Mouse (Mus musculus): ENCODE results near the gene Ung. TPM values are rescaled to one million over a fixed set of nuclear protein-coding genes. Genes with fewer than 3 reads are reported as not detected.

Ung gene
- total RNA-seq (2014; rRNA removed) (7.9 and 9.4 TPM in 2 replicates), polyA plus RNA-seq (2015; fragmentation: Nextera tagmentation; extraction: Ambion mirVana) (6.7 and 8.0 TPM in 2 replicates)

DNA sequence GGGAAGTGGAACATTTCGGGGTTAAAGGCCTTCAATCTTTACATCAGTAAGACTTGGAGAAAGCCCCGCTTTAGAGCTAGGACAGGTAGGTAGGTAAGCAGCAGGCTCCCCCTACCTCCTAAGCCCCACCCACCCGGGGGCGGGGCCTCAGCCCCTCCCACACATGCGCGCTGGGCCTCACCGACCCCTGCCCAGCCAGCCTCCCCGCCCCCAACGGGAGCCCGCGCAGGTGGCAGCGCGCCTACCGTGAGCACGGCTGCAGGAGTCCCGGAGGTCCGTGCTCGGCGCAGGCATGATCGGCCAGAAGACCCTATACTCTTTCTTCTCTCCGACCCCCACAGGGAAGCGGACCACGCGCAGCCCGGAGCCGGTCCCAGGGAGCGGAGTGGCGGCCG, at the start of gene Ung:
TSS of gene Ung (plus strand) at position 176 of the 395 bp plus-strand sequence.
- H3K4me2 ChIP-seq (ENCODE audit: low read depth, low read length, poor library complexity, severe bottlenecking) = peak within 1 kb of the TSS; percentile 91
- no peaks in the 10 kb centered on the region for H3K9me3 ChIP-seq (ENCODE audit: low read length)
- no peaks in the 10 kb centered on the region for H3K27me3 ChIP-seq (ENCODE audit: insufficient read depth, low read length)
- H3K4me1 ChIP-seq (ENCODE audit: insufficient read depth, low read length) = no peaks in the 10 kb centered on the region
- WGBS = under 1% methylated on average over 24 of the region's 29 CpGs
- H3K4me3 ChIP-seq (ENCODE audit: low read depth, low read length) = peak within 1 kb of the TSS; percentile 60
- ATAC-seq (ENCODE audit: low FRiP score) (peak; percentile 61), DNase-seq (ENCODE audit: low spot score) (peak; percentile 77)
- peak within 1 kb of the TSS; percentile 38; the same call in 1 of the 2 replicates for H3K27ac ChIP-seq (ENCODE audit: low read depth, low read length)
- no peak within 1 kb of the TSS for H3K9ac ChIP-seq (replicated peaks; ENCODE audit: low read length, poor library complexity, severe bottlenecking)
- TF ChIP-seq CTCF (IDR thresholded peaks at IDR 0.05) = no peak
- no peaks in the 10 kb centered on the region for H3K36me3 ChIP-seq (ENCODE audit: insufficient read depth, low read length)

DNA sequence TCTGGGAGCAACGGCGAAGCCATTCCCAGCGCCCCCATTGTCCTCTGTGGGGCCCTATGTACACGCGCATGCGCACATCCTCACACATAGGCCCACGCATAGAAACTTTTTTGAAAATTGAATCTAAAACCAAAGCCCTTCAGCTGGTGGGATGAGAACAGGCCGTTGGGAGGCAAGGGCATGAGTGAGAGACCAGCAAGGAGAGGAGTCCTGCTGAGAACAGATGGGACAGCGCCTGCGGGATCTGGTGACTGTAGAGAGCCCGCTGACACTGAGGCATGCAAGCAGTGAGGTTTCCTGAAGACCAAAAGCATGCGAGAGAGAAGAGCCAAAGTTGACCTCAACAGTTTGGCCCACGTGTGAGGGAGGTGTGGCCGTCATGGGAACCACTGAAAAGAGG, 44.7 kb upstream of the Ung start:
- H3K36me3 ChIP-seq (ENCODE audit: insufficient read depth, low read length) = no peaks in the 10 kb centered on the region
- H3K4me2 ChIP-seq (ENCODE audit: low read depth, low read length, poor library complexity, severe bottlenecking) = no peak overlapping the region
- no peaks in the 10 kb centered on the region for H3K9me3 ChIP-seq (ENCODE audit: low read length)
- no peak overlapping the region for H3K27ac ChIP-seq (ENCODE audit: low read depth, low read length)
- no peak for DNase-seq (ENCODE audit: low spot score)
- H3K4me3 ChIP-seq (ENCODE audit: low read depth, low read length) = no peak overlapping the region
- WGBS = 82% methylated on average over 14 of the region's 14 CpGs
- H3K9ac ChIP-seq (replicated peaks; ENCODE audit: low read length, poor library complexity, severe bottlenecking) = no peak overlapping the region
- 0 out of 2 replicates have a peak, but pooled peaks cover 3% of the 10 kb centered on the region for H3K4me1 ChIP-seq (ENCODE audit: insufficient read depth, low read length)
- no peak for TF ChIP-seq CTCF (IDR thresholded peaks at IDR 0.05)
- H3K27me3 ChIP-seq (ENCODE audit: insufficient read depth, low read length) = no peaks in the 10 kb centered on the region
- no peak for ATAC-seq (ENCODE audit: low FRiP score)

DNA sequence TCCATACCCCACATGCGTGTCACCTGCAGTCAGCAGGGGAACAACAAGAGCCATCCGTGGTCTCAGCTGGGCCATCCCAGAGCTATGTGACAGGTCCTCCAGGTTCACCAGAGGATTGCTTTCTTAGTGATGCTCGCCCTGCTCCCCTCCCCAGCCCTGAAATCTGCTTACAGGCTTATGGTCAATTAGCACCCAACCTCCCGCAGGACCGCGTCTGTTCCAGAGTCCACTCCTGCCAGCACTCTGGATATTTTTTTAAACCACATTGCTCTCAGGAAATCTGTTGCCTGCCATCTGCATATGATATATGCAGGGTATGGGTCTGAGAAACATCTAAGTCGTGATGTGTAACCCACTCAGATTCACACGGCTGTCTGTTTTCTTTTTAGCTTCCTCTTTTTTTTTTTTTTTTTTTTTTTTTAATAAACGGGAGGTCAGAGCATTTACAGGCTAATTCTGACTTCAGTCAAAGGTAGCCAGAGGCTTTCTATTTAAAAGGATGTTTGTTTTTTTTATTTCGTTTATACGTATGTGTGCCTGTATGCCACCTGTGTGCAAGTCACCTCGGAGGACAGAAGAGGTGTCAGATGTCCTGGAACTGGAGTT, 42.2 kb upstream of the Ung start:
- 73% methylated on average over 12 of the region's 12 CpGs for WGBS
- DNase-seq (ENCODE audit: low spot score) (peak; percentile 31), ATAC-seq (ENCODE audit: low FRiP score) (no peak)
- H3K27ac ChIP-seq (ENCODE audit: low read depth, low read length) = no peak overlapping the region
- no peak overlapping the region for H3K4me2 ChIP-seq (ENCODE audit: low read depth, low read length, poor library complexity, severe bottlenecking)
- H3K36me3 ChIP-seq (ENCODE audit: insufficient read depth, low read length) = no peaks in the 10 kb centered on the region
- no peak for TF ChIP-seq CTCF (IDR thresholded peaks at IDR 0.05)
- no peak overlapping the region for H3K9ac ChIP-seq (replicated peaks; ENCODE audit: low read length, poor library complexity, severe bottlenecking)
- no peak overlapping the region for H3K4me3 ChIP-seq (ENCODE audit: low read depth, low read length)
- H3K4me1 ChIP-seq (ENCODE audit: insufficient read depth, low read length) = 0 out of 2 replicates have a peak, but pooled peaks cover 3% of the 10 kb centered on the region
- no peaks in the 10 kb centered on the region for H3K9me3 ChIP-seq (ENCODE audit: low read length)
- H3K27me3 ChIP-seq (ENCODE audit: insufficient read depth, low read length) = no peaks in the 10 kb centered on the region

DNA sequence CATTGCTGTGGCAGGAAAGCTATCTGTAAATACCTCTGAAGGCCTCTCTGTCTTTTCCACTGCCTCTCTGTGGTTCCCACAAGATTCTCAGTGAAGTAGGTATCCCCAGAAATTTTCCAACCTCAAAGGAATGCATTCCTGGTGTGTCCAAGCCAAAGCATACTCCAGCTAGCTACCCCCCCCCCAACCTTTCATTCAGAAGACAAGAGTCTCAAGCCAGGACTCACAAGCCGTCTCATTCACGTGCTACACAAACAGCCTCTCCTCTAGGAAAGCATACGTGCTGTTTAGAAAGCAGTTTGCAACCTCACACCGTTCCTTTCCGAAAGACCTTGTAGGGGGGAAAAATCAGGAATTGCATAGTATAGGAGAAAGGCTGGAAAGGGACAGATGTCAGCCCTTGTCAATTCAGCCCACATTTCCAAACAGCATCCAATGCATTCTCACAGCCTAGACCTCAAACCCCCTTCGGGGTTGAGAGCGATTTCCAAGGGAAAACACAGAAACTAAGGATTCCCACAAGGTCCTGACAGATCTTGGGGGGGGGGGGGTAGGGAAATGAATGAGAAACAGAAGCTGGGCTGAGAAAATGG, 39.7 kb upstream of the Ung start:
- Histone ChIP-seq H3K27me3 (ENCODE audit: insufficient read depth, low read length) (no peaks in the 10 kb centered on the region), H3K36me3 (ENCODE audit: insufficient read depth, low read length) (no peaks in the 10 kb centered on the region), H3K4me2 (ENCODE audit: low read depth, low read length, poor library complexity, severe bottlenecking) (peak overlapping the region; percentile 56), H3K9ac (replicated peaks; ENCODE audit: low read length, poor library complexity, severe bottlenecking) (peak overlapping the region; percentile 85), H3K4me3 (ENCODE audit: low read depth, low read length) (peak overlapping the region; percentile 55), H3K4me1 (ENCODE audit: insufficient read depth, low read length) (0 out of 2 replicates have a peak, but pooled peaks cover 3% of the 10 kb centered on the region), H3K27ac (ENCODE audit: low read depth, low read length) (peak overlapping the region; percentile 93), H3K9me3 (ENCODE audit: low read length) (no peaks in the 10 kb centered on the region)
- peak; percentile 34; the same call in 1 of the 2 replicates for ATAC-seq (ENCODE audit: low FRiP score)
- WGBS = 7% methylated on average over 7 of the region's 7 CpGs
- peak; percentile 24 for DNase-seq (ENCODE audit: low spot score)
- no peak for TF ChIP-seq CTCF (IDR thresholded peaks at IDR 0.05)

DNA sequence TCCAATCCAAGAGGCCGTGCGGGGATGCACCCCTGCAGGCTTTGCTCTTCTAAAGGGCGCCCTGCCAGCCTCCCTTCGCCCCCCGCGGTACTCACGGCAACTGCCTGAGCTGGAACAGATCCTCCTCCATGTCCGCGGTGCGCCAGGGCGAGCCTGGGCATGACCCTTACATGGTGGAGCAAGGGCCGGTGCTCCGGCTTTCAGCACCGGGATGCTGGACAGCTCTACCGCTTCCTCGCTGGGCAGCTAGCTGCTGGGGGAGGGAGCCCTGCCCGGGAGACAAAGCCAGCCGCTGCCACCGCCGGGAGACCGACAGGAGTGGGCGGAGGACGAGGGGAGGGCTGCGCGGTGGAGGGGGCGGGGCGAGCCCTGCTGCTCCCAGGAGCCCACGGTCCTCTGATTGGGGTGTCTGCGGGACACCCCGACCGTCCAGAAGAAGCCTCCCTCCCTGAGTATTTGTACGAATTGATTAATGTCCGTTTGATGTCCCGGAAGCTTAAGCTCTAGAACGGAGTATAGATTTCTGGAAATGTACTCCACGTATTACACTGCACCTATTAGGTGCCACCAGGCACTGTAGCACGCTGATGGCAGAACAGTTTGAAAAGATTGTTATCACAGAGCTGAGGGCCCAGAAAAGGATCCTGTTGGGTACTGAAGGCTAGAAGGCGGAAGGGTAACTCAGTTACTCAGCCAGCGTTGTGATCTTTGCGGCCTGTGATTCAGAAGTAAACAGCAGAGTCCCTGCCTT, 39.0 kb upstream of the Ung start, which contains the start of gene Svop:
TSS of gene Svop (minus strand) at position 514 of the 751 bp plus-strand sequence.
- peak; percentile 81 for ATAC-seq (ENCODE audit: low FRiP score)
- 0 out of 2 replicates have a peak, but pooled peaks have one; percentile 10 for TF ChIP-seq CTCF (IDR thresholded peaks at IDR 0.05)

More for the DNA sequence above, 39.0 kb upstream of the Ung start, which contains the start of gene Svop:
- peak within 1 kb of the TSS; percentile 56 for H3K4me2 ChIP-seq (ENCODE audit: low read depth, low read length, poor library complexity, severe bottlenecking)
- H3K9ac ChIP-seq (replicated peaks; ENCODE audit: low read length, poor library complexity, severe bottlenecking) = peak within 1 kb of the TSS; percentile 85
- no peaks in the 10 kb centered on the region for H3K27me3 ChIP-seq (ENCODE audit: insufficient read depth, low read length)
- H3K27ac ChIP-seq (ENCODE audit: low read depth, low read length) = peak within 1 kb of the TSS; percentile 93
- 2% methylated on average over 39 of the region's 40 CpGs for WGBS
- H3K36me3 ChIP-seq (ENCODE audit: insufficient read depth, low read length) = no peaks in the 10 kb centered on the region
- no peaks in the 10 kb centered on the region for H3K9me3 ChIP-seq (ENCODE audit: low read length)
- DNase-seq (ENCODE audit: low spot score) = peak; percentile 75
- H3K4me3 ChIP-seq (ENCODE audit: low read depth, low read length) = peak within 1 kb of the TSS; percentile 55
- 0 out of 2 replicates have a peak, but pooled peaks cover 3% of the 10 kb centered on the region for H3K4me1 ChIP-seq (ENCODE audit: insufficient read depth, low read length)

All from midbrain, postnatal 0 days (tissue).